Mouse (Mus musculus) heart, adult 8-10 months (tissue): ENCODE measurements around the gene Abca5. TPM values are rescaled to one million over a fixed set of nuclear protein-coding genes. Genes with fewer than 3 reads are reported as not detected.

Experiments
- total RNA-seq, 4 experiments: library from RNA; stranded (reverse); gene quantifications; 2 replicates each; pipeline ENCODE4 v1.2.4; 2022

The Abca5 gene
- total RNA-seq, 4 experiments from 2014 or later, result 7.8 to 11.5 (median 8.7) TPM

Other genes starting within 250 kb of the Abca5 start
- 10 to 100 TPM; 30.6 to 64.3 (median 42.6) TPM for gene Abca8a, start 241.7 kb downstream of the Abca5 start, total RNA-seq
- 10 to 100 TPM in 3 of 4 experiments, 1 to 10 TPM in 1; 8.9 to 11.2 (median 10.6) TPM for gene Abca9, start 169.5 kb downstream of the Abca5 start, total RNA-seq
- 1 to 10 TPM; 4.0 to 7.5 (median 6.2) TPM for gene Abca6, start 85.9 kb downstream of the Abca5 start, total RNA-seq
- gene Map2k6, start 61.4 kb upstream of the Abca5 start, total RNA-seq, result 1 to 10 TPM; 2.9 to 7.0 (median 5.4) TPM